Comparison of ENCODE assay signal across 17 mouse cellular contexts in genomic region chr11:36692637-36693036, GRCm38 (mm10).
DNase-seq lines count a peak whose midpoint lies in the region; ATAC-seq and TF ChIP-seq lines count a peak whose summit lies in the region.
"Had no signal": no experiment of that assay in that cellular context is flagged by ENCODE, and none has a peak within 500 bp of the region (broad histone marks: within the 10 kb centered on the region; RNA-seq: fewer than 3 reads in every experiment).

No protein-coding gene starts in this region.

- no peak overlapping the region for H3K27ac ChIP-seq in hindbrain, postnatal 0 days
- no peak overlapping the region for H3K27ac ChIP-seq in hindbrain, embryonic 12.5 days
- peak overlapping the region; percentile 18; the same call in 1 of the 2 replicates for H3K27ac ChIP-seq in left cerebral cortex, adult 2 months
- H3K27ac ChIP-seq: heart, embryonic 13.5 days; kidney, embryonic 15.5 days had no signal

- intact Hi-C loops in left cerebral cortex, adult 2 months (cut with DNase I), result loop anchor here (5.0 kb wide), 1 partner anchor 495 kb away; no protein-coding TSS in a partner anchor
- intact Hi-C loops in left cerebral cortex, postnatal 10 days (cut with DNase I), result no loop called here

- no peaks in the 10 kb centered on the region for H3K9me3 ChIP-seq in hindbrain, postnatal 0 days (ENCODE audit: low read length)
- no peaks in the 10 kb centered on the region for H3K9me3 ChIP-seq in hindbrain, embryonic 12.5 days (replicated peaks)
- H3K9me3 ChIP-seq: heart, embryonic 13.5 days; kidney, embryonic 15.5 days had no signal

- no peak overlapping the region for H3K4me3 ChIP-seq in hindbrain, postnatal 0 days (ENCODE audit: low read length)
- no peak overlapping the region for H3K4me3 ChIP-seq in hindbrain, embryonic 12.5 days
- H3K4me3 ChIP-seq in left cerebral cortex, adult 2 months, result no peak overlapping the region
- H3K4me3 ChIP-seq: heart, embryonic 13.5 days; kidney, embryonic 15.5 days had no signal

- no peak for ATAC-seq in hindbrain, postnatal 0 days
- ATAC-seq in hindbrain, embryonic 12.5 days (ENCODE audit: low FRiP score), result no peak
- ATAC-seq: activated CD4-positive, CD25-positive, alpha-beta regulatory T cell, adult 4 months; Patski had no signal

- H3K36me3 ChIP-seq in hindbrain, postnatal 0 days (ENCODE audit: insufficient read depth, low read length), result no peaks in the 10 kb centered on the region
- no peaks in the 10 kb centered on the region for H3K36me3 ChIP-seq in hindbrain, embryonic 12.5 days
- H3K36me3 ChIP-seq: heart, embryonic 13.5 days; kidney, embryonic 15.5 days had no signal

- 0 out of 2 replicates have a peak, but pooled peaks cover 6% of the 10 kb centered on the region for H3K4me1 ChIP-seq in hindbrain, postnatal 0 days (ENCODE audit: insufficient read depth, low read length)
- H3K4me1 ChIP-seq in hindbrain, embryonic 12.5 days, result peaks cover 33% of the 10 kb centered on the region
- H3K4me1 ChIP-seq: heart, embryonic 13.5 days; kidney, embryonic 15.5 days had no signal

- no peak overlapping the region for H3K9ac ChIP-seq in hindbrain, postnatal 0 days (replicated peaks; ENCODE audit: low read length)
- no peak overlapping the region for H3K9ac ChIP-seq in hindbrain, embryonic 12.5 days
- H3K9ac ChIP-seq: heart, embryonic 13.5 days; kidney, embryonic 15.5 days had no signal

- peak; percentile 12 for DNase-seq in adrenal gland, postnatal 10 days
- DNase-seq in adrenal gland, adult 8-10 months, result no peak
- no peak for DNase-seq in hindbrain, postnatal 0 days (ENCODE audit: low spot score)
- DNase-seq in left cerebral cortex, adult 2 months (ENCODE audit: extremely low spot score in 1 of 2, low spot score in 2 of 2), result peak in 1 of 2 experiments; percentile 21
- DNase-seq in left cerebral cortex, postnatal 10 days (ENCODE audit: extremely low spot score in 1 of 2, low spot score in 2 of 2), result no peak
- DNase-seq in brain, adult 2 months (ENCODE audit: low read depth, low spot score), result peak; percentile 85
- no peak for DNase-seq in urinary bladder, postnatal 14 days (ENCODE audit: low spot score)
- DNase-seq: cerebellum, adult 8-10 months; lung, adult 2 months; lung, postnatal 4 days; thymus, adult 2 months had no signal

- H3K27me3 ChIP-seq in hindbrain, postnatal 0 days (ENCODE audit: insufficient read depth, low read length), result no peaks in the 10 kb centered on the region
- H3K27me3 ChIP-seq in hindbrain, embryonic 12.5 days, result no peaks in the 10 kb centered on the region
- H3K27me3 ChIP-seq: heart, embryonic 13.5 days; kidney, embryonic 15.5 days had no signal

- WGBS in hindbrain, postnatal 0 days, result 60% methylated on average over 3 of the region's 3 CpGs
- WGBS in hindbrain, embryonic 12.5 days, result 78% methylated on average over 3 of the region's 3 CpGs

- peak; percentile 49 for TF ChIP-seq CTCF in hindbrain, postnatal 0 days (IDR thresholded peaks at IDR 0.05; ENCODE audit: low read depth)
- TF ChIP-seq CTCF in left cerebral cortex, adult 2 months (IDR thresholded peaks at IDR 0.05), result peak; percentile 38

- H3K4me2 ChIP-seq in hindbrain, postnatal 0 days (ENCODE audit: low read depth, low read length), result no peak overlapping the region
- H3K4me2 ChIP-seq in hindbrain, embryonic 12.5 days (replicated peaks), result no peak overlapping the region
- H3K4me2 ChIP-seq: heart, embryonic 13.5 days; kidney, embryonic 15.5 days; midbrain, embryonic 11.5 days had no signal

Comparison
In these comparisons a context has a peak if more than half of its experiments do, and no peak if none do; other contexts are left out.
1. DNase-seq: peak in adrenal gland, postnatal 10 days (single experiment) and brain, adult 2 months (single experiment); none in adrenal gland, adult 8-10 months (single experiment), hindbrain, postnatal 0 days (single experiment), left cerebral cortex, postnatal 10 days (0 of 2) and urinary bladder, postnatal 14 days (single experiment).